Mouse (Mus musculus) bone marrow macrophage, adult 2 months (primary cell): ENCODE data around the gene Slc25a36. TPM values are rescaled to one million over a fixed set of nuclear protein-coding genes. Genes with fewer than 3 reads are reported as not detected.

Source experiments
- H3K27ac ChIP-seq: 2 replicates; pipeline ENCODE4 v1.5.1; 2012; ENCODE audit warnings: low read depth, low read length; ENCODE audit not compliant: insufficient read depth
- H3K4me1 ChIP-seq: 2 replicates; pipeline ENCODE4 v1.6.1; 2012; ENCODE audit warnings: low read length; ENCODE audit not compliant: control insufficient read depth, insufficient read depth
- H3K4me3 ChIP-seq: 2 replicates; pipeline ENCODE4 v1.5.1; 2012; ENCODE audit warnings: mild to moderate bottlenecking, low read length, moderate library complexity; ENCODE audit not compliant: insufficient read depth
- CTCF ChIP-seq: IDR thresholded peaks from 2 replicates; pipeline ENCODE4 v1.5.1; 2012; ENCODE audit warnings: low read depth, mild to moderate bottlenecking, low read length, moderate library complexity
- POLR2A ChIP-seq: IDR thresholded peaks from 2 replicates; pipeline ENCODE4 v1.6.1; 2012; ENCODE audit warnings: mild to moderate bottlenecking, low read depth, low read length, borderline replicate concordance
- polyA plus RNA-seq: library from polyadenylated mRNA; stranded (reverse); fragments of >200 nt; gene quantifications from 2 replicates; pipeline ENCODE4 v1.2.4, GENCODE M21; 2012; ENCODE audit not compliant: missing spikeins, insufficient read depth, insufficient read length

Slc25a36 gene
- polyA plus RNA-seq, 1 experiment: 116 TPM

DNA sequence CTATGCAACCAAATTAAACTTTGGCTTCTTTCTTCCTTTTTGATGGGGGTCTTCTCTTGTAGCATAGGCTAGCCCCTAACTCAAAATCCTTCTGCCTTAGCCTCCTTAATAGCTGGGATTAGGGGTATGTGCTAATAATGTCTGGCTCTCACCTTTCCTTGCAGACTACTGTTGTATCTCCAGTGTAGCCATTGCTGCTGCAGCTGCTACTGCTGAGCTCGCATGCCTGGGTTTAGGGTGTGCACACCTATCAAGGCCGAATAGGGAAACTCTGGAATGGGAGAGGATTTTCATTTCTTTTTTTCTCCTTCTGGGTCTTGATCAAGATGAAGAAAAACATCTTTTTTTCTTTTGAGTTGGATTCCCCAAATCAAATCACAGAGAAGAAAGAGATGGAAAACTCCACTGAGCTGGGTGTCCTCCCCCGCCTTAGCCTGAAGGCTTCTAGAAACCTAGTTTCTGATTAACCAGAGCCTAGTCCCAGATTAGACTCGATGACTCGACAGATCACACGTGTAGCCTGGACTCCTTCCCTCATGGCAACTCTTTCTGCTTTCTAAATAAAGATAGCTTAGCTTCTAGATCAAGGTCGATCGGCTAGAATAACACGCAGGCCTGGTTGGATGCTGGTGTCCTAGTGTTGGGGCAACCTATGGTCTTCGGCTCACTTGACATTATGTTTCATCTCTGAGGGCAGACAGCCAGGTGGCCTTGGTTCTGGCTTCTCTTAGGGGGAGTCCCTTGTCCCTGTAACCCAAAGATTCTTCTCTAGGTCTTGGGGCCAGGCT is 29.4 kb upstream of the Slc25a36 start:
- Histone ChIP-seq H3K4me3 (no peak overlapping the region), H3K4me1 (peaks cover 3% of the 10 kb centered on the region; the same call in 1 of the 2 replicates), H3K27ac (no peak overlapping the region)
- TF ChIP-seq POLR2A (no peak), CTCF (no peak)

- H3K27ac ChIP-seq: no peak overlapping the region
- peaks cover 3% of the 10 kb centered on the region; the same call in 1 of the 2 replicates for H3K4me1 ChIP-seq
- no peak for TF ChIP-seq POLR2A
- no peak for TF ChIP-seq CTCF
- H3K4me3 ChIP-seq: no peak overlapping the region
Measured at GRCm38 (mm10) chr9:97137678-97138077, 26.7 kb upstream of the Slc25a36 start.

GRCm38 (mm10) chr9:97137116-97137515 is 26.2 kb upstream of the Slc25a36 start:
- Histone ChIP-seq H3K4me1 (peaks cover 3% of the 10 kb centered on the region; the same call in 1 of the 2 replicates), H3K27ac (no peak overlapping the region), H3K4me3 (no peak overlapping the region)
- TF ChIP-seq POLR2A (no peak), CTCF (no peak)

DNA sequence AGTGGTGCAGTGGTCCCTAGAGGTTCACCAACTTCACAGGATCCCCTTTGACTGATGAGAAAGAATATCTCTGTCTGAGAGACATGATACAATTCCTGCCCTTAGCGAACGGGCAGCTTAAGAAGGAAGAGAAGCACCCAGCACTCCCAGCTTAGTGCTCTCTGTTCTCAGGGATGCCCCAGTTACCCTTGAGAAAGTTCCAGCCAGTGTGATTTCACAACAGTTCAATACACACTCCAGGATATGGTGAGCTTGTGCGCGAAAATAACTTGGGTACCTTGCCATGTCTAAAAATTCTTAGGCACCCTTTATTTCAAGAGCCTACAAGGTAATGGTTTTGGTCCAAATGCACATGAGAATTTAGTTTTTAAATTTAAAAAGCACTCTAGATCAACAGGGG is 24.9 kb upstream of the Slc25a36 start:
- Histone ChIP-seq H3K27ac (no peak overlapping the region), H3K4me3 (no peak overlapping the region), H3K4me1 (peaks cover 3% of the 10 kb centered on the region; the same call in 1 of the 2 replicates)
- TF ChIP-seq CTCF (no peak), POLR2A (no peak)

DNA sequence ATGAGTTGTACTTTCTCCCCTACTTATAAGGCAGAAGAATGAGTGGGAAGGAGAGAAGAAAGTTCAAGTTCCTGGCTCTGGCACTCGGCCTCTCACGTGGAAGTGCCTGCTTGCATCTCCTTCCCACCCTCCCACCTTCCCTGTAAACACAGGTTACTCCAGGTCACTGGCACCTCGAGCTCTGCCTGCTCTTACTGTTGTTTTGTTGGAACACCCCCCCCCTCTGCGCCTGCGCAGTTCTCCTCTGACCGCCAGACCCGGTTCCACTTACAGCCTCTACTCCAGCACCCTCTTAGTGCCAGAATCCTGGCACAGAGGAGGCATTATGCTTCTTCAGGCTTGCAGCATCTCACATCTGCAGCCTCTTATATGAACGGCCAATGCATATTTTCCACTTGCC is 22.2 kb upstream of the Slc25a36 start:
- no peak for TF ChIP-seq POLR2A
- TF ChIP-seq CTCF: no peak
- no peak overlapping the region for H3K4me3 ChIP-seq
- no peak overlapping the region for H3K27ac ChIP-seq
- H3K4me1 ChIP-seq: peaks cover 3% of the 10 kb centered on the region; the same call in 1 of the 2 replicates

GRCm38 (mm10) chr9:97130001-97130400 is 19.0 kb upstream of the Slc25a36 start:
- TF ChIP-seq CTCF (no peak), POLR2A (no peak)
- Histone ChIP-seq H3K4me3 (no peak overlapping the region), H3K4me1 (no peaks in the 10 kb centered on the region), H3K27ac (no peak overlapping the region)

DNA sequence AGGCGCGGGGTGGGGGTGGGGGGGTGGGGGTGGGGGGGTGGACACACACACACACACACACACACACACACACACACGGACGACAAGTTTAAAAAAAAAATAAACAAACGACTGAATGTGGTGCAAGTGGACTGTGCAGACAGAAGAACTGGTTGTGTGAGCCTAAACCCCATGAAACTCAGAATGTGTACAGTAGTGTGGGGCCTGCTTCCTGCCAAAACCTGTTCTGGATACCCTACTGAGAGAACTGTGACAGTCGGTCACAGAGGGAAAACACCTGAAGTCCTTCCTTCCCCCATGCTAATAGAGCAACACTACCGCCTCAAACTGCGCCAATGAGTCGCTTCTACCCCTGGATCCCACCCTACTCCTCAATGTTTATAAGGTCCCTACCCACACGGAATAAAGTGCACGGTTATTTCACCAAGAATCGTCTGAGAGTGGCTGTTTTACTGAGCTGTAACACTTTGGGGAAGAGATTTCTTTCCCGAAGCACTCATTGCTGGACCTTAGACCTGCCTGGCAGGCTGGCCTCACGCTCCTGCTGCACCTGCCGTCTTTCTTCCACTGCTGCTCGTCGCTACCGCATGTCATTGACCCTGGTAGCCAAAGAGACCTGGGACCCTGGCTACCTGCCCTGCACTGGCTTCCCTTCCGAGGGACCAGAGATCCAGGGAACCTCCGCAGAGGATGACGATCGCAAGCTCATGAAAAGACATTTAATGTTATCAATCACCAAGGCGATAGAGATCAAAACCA is 13.2 kb upstream of the Slc25a36 start:
- Histone ChIP-seq H3K4me1 (no peaks in the 10 kb centered on the region), H3K27ac (no peak overlapping the region), H3K4me3 (no peak overlapping the region)
- no peak for TF ChIP-seq CTCF
- no peak for TF ChIP-seq POLR2A

DNA sequence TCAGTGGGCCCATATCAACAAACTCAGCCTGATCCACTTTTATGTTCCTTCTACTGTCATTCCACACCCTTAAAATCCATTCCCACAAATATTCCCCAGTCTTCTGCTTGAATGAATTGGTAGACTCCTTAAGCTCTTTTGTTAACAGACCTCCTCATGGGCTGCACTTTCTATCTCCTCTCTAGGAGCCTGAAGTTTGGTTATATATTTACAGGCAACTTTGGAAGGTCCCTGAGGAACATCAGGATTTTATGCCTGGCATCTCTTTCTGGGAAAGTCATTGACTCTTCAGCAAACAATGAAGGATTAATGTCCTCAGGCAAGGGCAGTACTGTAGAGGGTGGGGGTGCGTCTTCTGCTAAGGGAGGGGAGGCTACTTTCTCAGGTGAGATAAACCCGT is 10.5 kb upstream of the Slc25a36 start:
- no peak overlapping the region for H3K27ac ChIP-seq
- H3K4me1 ChIP-seq: no peaks in the 10 kb centered on the region
- no peak overlapping the region for H3K4me3 ChIP-seq
- TF ChIP-seq POLR2A (no peak), CTCF (no peak)

GRCm38 (mm10) chr9:97114271-97114670 is 3.3 kb upstream of the Slc25a36 start:
- peaks cover 4% of the 10 kb centered on the region; the same call in 1 of the 2 replicates for H3K4me1 ChIP-seq
- no peak overlapping the region for H3K4me3 ChIP-seq
- H3K27ac ChIP-seq: no peak overlapping the region
- TF ChIP-seq CTCF: no peak
- no peak for TF ChIP-seq POLR2A

DNA sequence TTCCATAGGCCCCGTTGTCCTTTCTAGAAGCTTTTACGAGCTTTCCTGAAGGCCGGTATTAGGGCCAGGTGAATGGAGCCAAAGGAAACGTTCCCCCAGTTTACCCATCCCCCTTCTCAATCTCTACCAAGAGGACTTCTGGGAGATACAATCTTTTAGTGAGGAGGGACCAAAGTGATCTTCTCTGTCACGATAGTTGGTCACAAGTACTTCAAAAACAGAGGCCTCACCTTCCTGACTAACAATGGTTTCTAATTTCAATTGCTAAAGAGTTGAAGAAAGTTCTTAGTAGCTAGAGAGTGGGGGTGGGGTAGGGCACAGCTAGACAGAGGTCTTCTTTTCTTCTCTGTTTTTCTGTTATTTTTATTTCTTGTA is 2.6 kb upstream of the Slc25a36 start:
- TF ChIP-seq CTCF (no peak), POLR2A (no peak)
- H3K4me3 ChIP-seq: no peak overlapping the region
- H3K4me1 ChIP-seq: peaks cover 4% of the 10 kb centered on the region; the same call in 1 of the 2 replicates
- H3K27ac ChIP-seq: no peak overlapping the region
